Mouse (Mus musculus) embryonic fibroblast, embryonic 13.5 days (primary cell): ENCODE results near the gene Serpinf1. TPM values are rescaled to one million over a fixed set of nuclear protein-coding genes. Genes with fewer than 3 reads are reported as not detected.

Experiments used
- H3K27ac ChIP-seq: 2 replicates; pipeline ENCODE4 v1.5.1; 2012; ENCODE audit warnings: low read length, control low read depth, inconsistent platforms; ENCODE audit not compliant: insufficient read depth
- H3K4me1 ChIP-seq: 2 replicates; pipeline ENCODE4 v1.6.1; 2011; ENCODE audit warnings: low read length; ENCODE audit not compliant: control insufficient read depth, insufficient read depth
- H3K4me3 ChIP-seq: 2 replicates; pipeline ENCODE4 v1.5.1; 2011; ENCODE audit warnings: mild to moderate bottlenecking, control low read depth, low read length; ENCODE audit not compliant: insufficient read depth
- CTCF ChIP-seq: IDR thresholded peaks from 2 replicates; pipeline ENCODE4 v1.5.1; 2011; ENCODE audit warnings: mild to moderate bottlenecking, control low read depth, low read length, moderate library complexity, borderline replicate concordance; ENCODE audit not compliant: insufficient read depth
- POLR2A ChIP-seq: IDR thresholded peaks from 2 replicates; pipeline ENCODE4 v1.6.1; 2011; ENCODE audit warnings: low read depth, mild to moderate bottlenecking, control low read depth, low read length, moderate library complexity
- polyA plus RNA-seq: library from polyadenylated mRNA; stranded (reverse); fragments of >200 nt; gene quantifications from 2 replicates; pipeline ENCODE4 v1.2.4, GENCODE M21; 2011; ENCODE audit warnings: low read depth; ENCODE audit not compliant: missing spikeins, insufficient read length

Serpinf1 gene
- polyA plus RNA-seq, 1 experiment = 1,358 TPM

DNA sequence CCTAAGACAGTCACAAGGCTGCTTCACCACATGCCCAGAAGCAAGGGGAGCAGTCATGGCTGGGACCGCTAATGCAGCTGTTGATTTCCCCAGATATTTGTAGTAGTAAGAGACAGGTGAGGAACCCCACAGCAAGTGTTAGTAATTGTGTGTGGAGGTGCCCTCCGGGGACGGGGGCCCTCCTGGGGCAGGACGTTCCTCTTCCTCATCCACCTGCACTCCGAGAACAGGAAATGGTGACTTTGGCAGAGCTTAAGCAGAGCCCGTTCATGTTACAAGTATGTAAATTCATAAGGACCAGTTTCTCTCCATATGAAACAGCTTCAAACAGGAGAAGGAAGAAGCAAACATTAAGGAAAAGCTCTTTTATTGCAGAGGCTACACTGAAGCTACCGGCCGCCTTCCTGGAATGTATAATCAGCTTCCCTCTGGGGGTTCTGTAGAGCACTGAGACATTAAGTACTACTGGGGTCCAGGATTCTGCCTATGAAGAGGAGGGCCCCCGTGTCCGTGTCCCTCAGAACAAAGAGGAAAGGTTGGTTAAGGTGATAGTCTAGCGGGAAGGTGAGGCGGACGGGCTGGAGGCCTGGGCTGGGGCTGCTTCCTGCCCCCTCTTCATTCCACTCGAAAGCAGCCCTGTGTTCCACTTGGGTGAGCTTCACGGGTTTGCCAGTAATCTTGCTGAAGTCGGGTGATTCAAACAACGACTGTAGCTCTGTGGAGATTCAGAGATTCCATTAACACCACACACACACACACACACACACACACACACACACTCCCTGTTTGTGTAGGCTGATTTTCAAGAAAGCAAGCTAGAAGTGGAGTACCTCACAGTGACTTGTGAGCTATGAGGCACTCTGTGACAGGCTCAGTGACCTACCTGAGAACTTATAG lies 12.6 kb downstream of the Serpinf1 start:
- TF ChIP-seq CTCF (no peak), POLR2A (no peak)
- Histone ChIP-seq H3K27ac (no peak overlapping the region), H3K4me1 (peaks cover 4% of the 10 kb centered on the region; the same call in 1 of the 2 replicates), H3K4me3 (no peak overlapping the region)

DNA sequence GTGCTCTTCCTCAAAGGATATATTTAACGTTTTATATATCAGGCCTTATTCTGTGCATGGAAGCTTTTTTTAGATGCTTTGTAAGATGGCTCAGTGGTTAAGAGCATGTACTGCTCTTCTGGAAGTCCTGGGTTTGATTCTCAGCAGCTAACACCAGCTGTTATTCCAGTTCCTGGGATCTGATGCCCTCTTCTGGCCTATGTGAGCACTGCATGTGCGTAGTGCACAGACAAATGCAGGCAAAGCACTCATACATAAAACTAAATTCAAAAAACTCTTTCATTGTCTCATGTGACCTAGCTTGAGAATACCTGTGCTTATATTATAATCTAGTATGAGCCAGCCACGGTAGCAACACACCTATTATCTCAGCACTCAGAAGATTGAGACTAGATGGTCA lies 15.6 kb downstream of the Serpinf1 start:
- Histone ChIP-seq H3K27ac (no peak overlapping the region), H3K4me3 (no peak overlapping the region), H3K4me1 (peaks cover 16% of the 10 kb centered on the region)
- TF ChIP-seq CTCF (peak; percentile 47; the same call in 1 of the 2 replicates), POLR2A (no peak)

DNA sequence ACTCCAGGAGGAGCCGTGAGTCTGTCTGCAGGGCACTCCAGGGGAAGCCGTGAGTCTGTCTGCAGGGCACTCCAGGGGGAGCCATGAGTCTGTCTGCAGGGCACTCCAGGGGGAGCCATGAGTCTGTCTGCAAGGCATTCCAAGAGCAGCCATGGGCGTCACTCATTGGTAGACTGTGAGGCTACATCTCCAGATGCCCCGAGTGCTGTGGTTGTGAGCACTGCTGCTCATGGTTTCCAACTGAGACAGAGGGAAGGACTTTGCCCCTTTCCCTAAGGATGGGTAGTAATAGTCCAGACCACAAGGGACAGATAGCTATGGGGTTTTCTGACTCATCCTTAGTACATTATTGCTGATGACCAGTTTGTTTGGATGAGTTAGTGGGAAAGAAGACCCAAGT lies 16.4 kb downstream of the Serpinf1 start:
- TF ChIP-seq POLR2A (no peak), CTCF (no peak)
- Histone ChIP-seq H3K27ac (no peak overlapping the region), H3K4me3 (no peak overlapping the region), H3K4me1 (peaks cover 16% of the 10 kb centered on the region)

DNA sequence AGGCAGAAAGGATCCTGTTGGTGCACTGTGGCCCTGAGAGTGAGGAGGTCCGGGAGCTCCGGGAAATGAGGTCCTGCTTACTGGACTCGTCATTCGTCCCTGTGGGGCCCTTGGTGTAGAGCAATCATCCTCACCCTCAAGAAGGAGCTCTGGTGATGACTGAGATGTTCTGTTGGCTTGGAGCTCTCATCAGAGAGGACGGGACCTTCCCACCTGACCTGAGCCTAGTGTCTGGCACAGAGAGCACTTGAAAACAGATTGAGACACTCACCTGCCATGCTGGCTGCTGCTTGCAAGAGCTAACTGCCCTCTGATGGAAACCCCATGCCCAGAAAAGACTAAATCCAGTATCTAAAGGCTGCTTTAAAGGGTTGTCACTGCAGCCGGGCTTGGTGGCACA lies 17.7 kb downstream of the Serpinf1 start:
- TF ChIP-seq POLR2A = no peak
- TF ChIP-seq CTCF = no peak
- Histone ChIP-seq H3K4me1 (peaks cover 16% of the 10 kb centered on the region), H3K27ac (peak overlapping the region; percentile 99), H3K4me3 (no peak overlapping the region)

DNA sequence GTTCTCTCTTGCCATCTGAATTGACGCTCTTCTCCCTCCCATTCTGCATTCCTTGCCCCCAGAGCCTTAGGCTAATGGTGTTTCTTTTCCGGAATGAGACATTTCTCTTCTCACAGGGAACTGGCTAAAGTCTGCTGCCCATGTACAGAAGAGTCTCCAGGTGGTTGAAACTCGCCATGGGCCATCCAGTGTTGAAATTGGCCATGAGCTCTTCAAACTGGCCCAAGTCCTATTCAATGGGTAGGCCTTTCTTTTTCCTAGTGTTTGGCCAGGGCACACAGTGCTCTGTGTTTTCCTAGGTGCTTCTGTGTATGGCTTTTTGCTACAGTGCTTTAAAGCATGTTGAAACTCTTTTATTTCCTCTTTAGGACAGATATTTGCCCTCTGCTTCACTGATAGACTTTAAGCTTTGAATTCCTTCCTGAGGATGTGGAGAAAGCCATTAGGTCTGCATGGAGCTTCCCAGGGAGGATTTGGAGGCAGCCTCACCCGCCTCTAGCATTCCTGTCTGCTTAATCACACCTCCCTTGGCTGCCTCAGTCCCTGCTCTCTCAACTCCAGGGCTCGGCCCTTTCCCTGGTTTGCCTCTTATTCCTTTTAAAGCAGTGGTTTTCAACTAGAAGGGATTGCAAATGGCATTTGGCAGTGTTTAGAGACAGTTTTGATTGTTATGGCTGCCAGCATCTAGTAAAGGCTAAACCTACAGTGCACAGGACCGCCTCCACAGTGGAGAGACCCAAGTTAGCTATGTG lies 19.0 kb downstream of the Serpinf1 start:
- Histone ChIP-seq H3K4me1 (peaks cover 24% of the 10 kb centered on the region), H3K4me3 (no peak overlapping the region), H3K27ac (peak overlapping the region; percentile 99)
- TF ChIP-seq POLR2A = peak; percentile 46; the same call in 1 of the 2 replicates
- TF ChIP-seq CTCF = no peak

DNA sequence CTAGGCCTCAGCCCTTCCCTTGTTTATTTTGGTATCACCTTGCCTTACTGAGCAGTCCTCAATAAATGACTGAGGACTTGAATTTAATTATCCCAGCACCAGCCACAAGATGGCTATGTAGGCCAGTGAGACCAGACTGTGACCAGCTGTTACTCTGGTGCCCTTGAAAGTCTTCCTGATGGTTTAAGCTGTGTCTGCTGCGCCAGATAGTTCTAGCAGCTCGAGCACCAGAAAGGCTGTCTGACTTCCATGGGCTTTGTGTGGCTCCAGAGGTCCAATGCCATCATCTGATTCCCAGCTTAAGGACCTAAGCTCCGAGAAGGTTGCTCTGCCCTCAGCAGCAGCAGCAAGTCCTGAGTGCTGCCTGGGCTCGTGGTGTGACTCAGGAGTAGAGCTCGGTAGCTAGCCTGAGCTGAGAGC lies 20.2 kb downstream of the Serpinf1 start:
- Histone ChIP-seq H3K27ac (peak overlapping the region; percentile 98), H3K4me3 (no peak overlapping the region), H3K4me1 (peaks cover 26% of the 10 kb centered on the region)
- TF ChIP-seq CTCF (peak; percentile 43; the same call in 1 of the 2 replicates), POLR2A (no peak)

DNA sequence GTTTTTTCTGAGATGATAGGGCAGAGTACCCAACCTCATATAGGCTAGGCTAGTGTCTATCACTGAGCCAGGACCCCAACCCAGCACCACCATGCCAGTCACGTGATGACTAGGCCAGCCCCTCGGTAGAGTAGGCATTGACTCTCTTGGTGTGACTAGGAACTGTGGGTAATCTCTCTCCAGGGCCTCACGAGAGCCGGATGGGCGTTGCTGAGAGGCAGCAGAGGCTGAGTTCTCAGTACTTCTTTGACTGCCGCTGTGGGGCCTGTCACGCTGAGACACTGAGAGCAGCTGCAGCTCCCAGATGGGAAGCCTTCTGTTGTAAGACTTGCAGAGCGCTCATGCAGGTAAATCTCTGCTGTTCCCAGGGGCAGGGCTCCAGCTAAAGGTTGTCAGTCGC lies 22.4 kb downstream of the Serpinf1 start:
- TF ChIP-seq CTCF (no peak), POLR2A (no peak)
- no peak overlapping the region for H3K27ac ChIP-seq
- H3K4me1 ChIP-seq = peaks cover 26% of the 10 kb centered on the region
- no peak overlapping the region for H3K4me3 ChIP-seq

DNA sequence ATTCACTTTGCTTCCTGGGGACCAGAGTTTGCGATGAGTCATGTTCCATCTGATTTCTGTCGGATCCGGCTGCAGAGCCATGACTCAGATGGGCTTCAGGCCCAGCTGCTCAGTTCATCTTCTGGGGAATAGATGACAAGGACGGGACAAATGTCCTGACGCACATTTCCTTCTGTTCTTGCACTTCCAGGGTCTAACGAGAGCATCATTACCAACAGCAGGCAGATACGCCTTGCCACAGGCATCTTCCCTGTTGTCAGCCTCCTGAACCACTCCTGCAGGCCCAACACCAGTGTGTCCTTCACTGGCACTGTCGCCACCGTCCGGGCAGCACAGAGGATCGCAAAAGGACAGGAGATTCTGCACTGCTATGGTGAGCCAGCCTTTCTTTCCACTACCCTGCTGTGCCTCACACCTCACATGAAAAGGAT lies 23.1 kb downstream of the Serpinf1 start:
- H3K4me1 ChIP-seq = peaks cover 23% of the 10 kb centered on the region
- peak overlapping the region; percentile 28; the same call in 1 of the 2 replicates for H3K27ac ChIP-seq
- no peak overlapping the region for H3K4me3 ChIP-seq
- no peak for TF ChIP-seq CTCF
- no peak for TF ChIP-seq POLR2A

DNA sequence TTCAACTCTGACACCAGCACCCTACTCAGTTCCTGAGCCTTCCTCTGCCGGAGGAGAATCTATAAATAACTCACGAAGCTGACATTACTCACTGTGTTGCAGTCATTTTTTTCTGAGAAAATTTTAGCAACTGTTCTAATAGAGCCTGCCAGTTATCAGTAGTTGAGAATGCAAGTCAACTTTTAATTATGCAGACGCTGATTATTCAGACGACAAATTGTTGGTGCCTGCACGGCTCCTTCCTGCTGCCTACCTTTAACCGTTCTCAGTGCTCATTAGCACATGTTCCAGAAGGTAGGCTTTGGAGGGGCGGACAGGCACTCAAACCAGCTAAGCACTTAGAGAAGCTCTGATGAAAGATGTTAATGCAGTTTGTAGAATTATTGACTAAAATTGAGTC lies 25.0 kb downstream of the Serpinf1 start:
- Histone ChIP-seq H3K4me3 (no peak overlapping the region), H3K4me1 (peaks cover 15% of the 10 kb centered on the region), H3K27ac (no peak overlapping the region)
- TF ChIP-seq CTCF (no peak), POLR2A (no peak)
